In genomic region chr12:86075358-86075757, GRCm38 (mm10) we compare ENCODE assay signal across 9 mouse cellular contexts. TPM values are rescaled to one million over a fixed set of nuclear protein-coding genes. Genes with fewer than 3 reads are reported as not detected.
DNase-seq lines count a peak whose midpoint lies in the region; ATAC-seq lines count a peak whose summit lies in the region.
"Had no signal": no experiment of that assay in that cellular context is flagged by ENCODE, and none has a peak within 500 bp of the region (broad histone marks: within the 10 kb centered on the region; RNA-seq: fewer than 3 reads in every experiment).

No protein-coding gene starts in this region.

- DNase-seq in heart, postnatal 10 days, result no peak
- peak; percentile 6 for DNase-seq in neural tube, embryonic 11.5 days (ENCODE audit: low spot score)
- no peak for DNase-seq in neural tube, embryonic 10.5 days (ENCODE audit: extremely low spot score, low spot score)
- DNase-seq in left cerebral cortex, postnatal 10 days (ENCODE audit: extremely low spot score in 1 of 2, low spot score in 2 of 2), result no peak
- DNase-seq in adrenal gland, postnatal 25 days, result no peak
- DNase-seq: gastrocnemius, postnatal 10 days had no signal

- H3K27me3 ChIP-seq in heart, embryonic 16.5 days (ENCODE audit: control insufficient read depth, insufficient read depth, low read length), result no peaks in the 10 kb centered on the region
- no peaks in the 10 kb centered on the region for H3K27me3 ChIP-seq in neural tube, embryonic 11.5 days (ENCODE audit: control insufficient read depth, insufficient read depth, low read length)
- H3K27me3 ChIP-seq in limb, embryonic 13.5 days, result no peaks in the 10 kb centered on the region

- 81% methylated on average over 7 of the region's 7 CpGs for WGBS in heart, embryonic 16.5 days
- 93% methylated on average over 7 of the region's 7 CpGs for WGBS in neural tube, embryonic 11.5 days
- 88% methylated on average over 7 of the region's 7 CpGs for WGBS in limb, embryonic 13.5 days

- ATAC-seq in heart, embryonic 16.5 days (replicated peaks; ENCODE audit: extremely low read depth, insufficient read depth, low FRiP score), result no peak
- ATAC-seq in neural tube, embryonic 11.5 days (ENCODE audit: insufficient read depth, low FRiP score, low TSS enrichment), result no peak
- no peak for ATAC-seq in limb, embryonic 13.5 days (ENCODE audit: low FRiP score, low read depth)

- intact Hi-C loops in heart, postnatal 10 days (cut with DNase I), result loop anchor here (5.0 kb wide), 2 partner anchors 148 to 228 kb away; no protein-coding TSS in a partner anchor
- intact Hi-C loops in left cerebral cortex, postnatal 10 days (cut with DNase I), result loop anchor here (5.0 to 10.0 kb wide), 3 partner anchors 53 to 331 kb away; partner anchors contain the start of gene Flvcr2

- H3K4me3 ChIP-seq in heart, embryonic 16.5 days (ENCODE audit: low read length), result no peak overlapping the region; the same call in 1 of the 2 replicates
- no peak overlapping the region for H3K4me3 ChIP-seq in neural tube, embryonic 11.5 days (ENCODE audit: low read depth, low read length)
- peak overlapping the region; percentile 58 for H3K4me3 ChIP-seq in limb, embryonic 13.5 days
- H3K4me3 ChIP-seq: megakaryocyte, embryonic 14.5 days had no signal

- peak overlapping the region; percentile 78; the same call in 1 of the 2 replicates for H3K4me2 ChIP-seq in heart, embryonic 16.5 days (ENCODE audit: low read depth, low read length)
- H3K4me2 ChIP-seq in neural tube, embryonic 11.5 days (ENCODE audit: low read depth), result no peak overlapping the region
- peak overlapping the region; percentile 97 for H3K4me2 ChIP-seq in limb, embryonic 13.5 days (replicated peaks)

- H3K9ac ChIP-seq in heart, embryonic 16.5 days (ENCODE audit: low read length), result no peak overlapping the region
- H3K9ac ChIP-seq in neural tube, embryonic 11.5 days (ENCODE audit: low read length), result no peak overlapping the region
- H3K9ac ChIP-seq in limb, embryonic 13.5 days, result peak overlapping the region; percentile 78

- H3K4me1 ChIP-seq in heart, embryonic 16.5 days (ENCODE audit: control insufficient read depth, insufficient read depth, low read length), result peaks cover 19% of the 10 kb centered on the region
- H3K4me1 ChIP-seq in neural tube, embryonic 11.5 days (ENCODE audit: control insufficient read depth, insufficient read depth, low read length), result peaks cover 6% of the 10 kb centered on the region; the same call in 1 of the 2 replicates
- peaks cover 58% of the 10 kb centered on the region for H3K4me1 ChIP-seq in limb, embryonic 13.5 days

- no peaks in the 10 kb centered on the region for H3K9me3 ChIP-seq in heart, embryonic 16.5 days (replicated peaks; ENCODE audit: control insufficient read depth, low read length)
- H3K9me3 ChIP-seq in neural tube, embryonic 11.5 days (ENCODE audit: control insufficient read depth, low read length), result no peaks in the 10 kb centered on the region
- H3K9me3 ChIP-seq in limb, embryonic 13.5 days, result no peaks in the 10 kb centered on the region

- H3K27ac ChIP-seq in heart, embryonic 16.5 days (ENCODE audit: low read length), result no peak overlapping the region
- no peak overlapping the region for H3K27ac ChIP-seq in neural tube, embryonic 11.5 days (ENCODE audit: low read depth, low read length)
- H3K27ac ChIP-seq in limb, embryonic 13.5 days, result no peak overlapping the region

- H3K36me3 ChIP-seq in heart, embryonic 16.5 days (ENCODE audit: control insufficient read depth, insufficient read depth), result no peaks in the 10 kb centered on the region
- H3K36me3 ChIP-seq in neural tube, embryonic 11.5 days (ENCODE audit: control insufficient read depth, insufficient read depth, low read length), result no peaks in the 10 kb centered on the region
- H3K36me3 ChIP-seq in limb, embryonic 13.5 days, result peaks cover 38% of the 10 kb centered on the region

RNA-seq across cellular contexts. Expression of gene Tgfb3, which starts 3.5 kb away (rescaled TPM):
- 23.9 and 26.1 TPM in 2 replicates for polyA plus RNA-seq in heart, embryonic 16.5 days (2015; fragmentation: Nextera tagmentation; extraction: Ambion mirVana)
- total RNA-seq in heart, postnatal 10 days (2021), result 10 to 100 TPM; 19.8 to 20.7 TPM
- 10.1 and 11.6 TPM in 2 replicates for polyA plus RNA-seq in neural tube, embryonic 11.5 days (2014; fragmentation: Nextera tagmentation; extraction: Ambion mirVana)
- 67.8 and 73.3 TPM in 2 replicates for polyA plus RNA-seq in limb, embryonic 13.5 days (2015; fragmentation: Nextera tagmentation; extraction: Ambion mirVana)
- 1 to 10 TPM; 9.2 to 9.3 TPM for total RNA-seq in left cerebral cortex, postnatal 10 days (2021)
- 7.6 and 9.5 TPM in 2 replicates for total RNA-seq in adrenal gland, postnatal 25 days (2021)

RNA-seq across cellular contexts. Expression of gene Ift43, which starts 7.0 kb away (rescaled TPM):
- 116 and 118 TPM in 2 replicates for polyA plus RNA-seq in heart, embryonic 16.5 days (2015; fragmentation: Nextera tagmentation; extraction: Ambion mirVana)
- total RNA-seq in heart, postnatal 10 days (2021), result 10 to 100 TPM; 30.2 to 34.0 TPM
- polyA plus RNA-seq in neural tube, embryonic 11.5 days (2014; fragmentation: Nextera tagmentation; extraction: Ambion mirVana), result 84.0 and 88.1 TPM in 2 replicates
- polyA plus RNA-seq in limb, embryonic 13.5 days (2015; fragmentation: Nextera tagmentation; extraction: Ambion mirVana), result 81.3 and 86.7 TPM in 2 replicates
- total RNA-seq in left cerebral cortex, postnatal 10 days (2021), result 10 to 100 TPM; 11.4 to 15.4 TPM
- 21.6 and 27.4 TPM in 2 replicates for total RNA-seq in adrenal gland, postnatal 25 days (2021)
